Comparison of ENCODE assay signal across 8 mouse cellular contexts in the genomic region with DNA sequence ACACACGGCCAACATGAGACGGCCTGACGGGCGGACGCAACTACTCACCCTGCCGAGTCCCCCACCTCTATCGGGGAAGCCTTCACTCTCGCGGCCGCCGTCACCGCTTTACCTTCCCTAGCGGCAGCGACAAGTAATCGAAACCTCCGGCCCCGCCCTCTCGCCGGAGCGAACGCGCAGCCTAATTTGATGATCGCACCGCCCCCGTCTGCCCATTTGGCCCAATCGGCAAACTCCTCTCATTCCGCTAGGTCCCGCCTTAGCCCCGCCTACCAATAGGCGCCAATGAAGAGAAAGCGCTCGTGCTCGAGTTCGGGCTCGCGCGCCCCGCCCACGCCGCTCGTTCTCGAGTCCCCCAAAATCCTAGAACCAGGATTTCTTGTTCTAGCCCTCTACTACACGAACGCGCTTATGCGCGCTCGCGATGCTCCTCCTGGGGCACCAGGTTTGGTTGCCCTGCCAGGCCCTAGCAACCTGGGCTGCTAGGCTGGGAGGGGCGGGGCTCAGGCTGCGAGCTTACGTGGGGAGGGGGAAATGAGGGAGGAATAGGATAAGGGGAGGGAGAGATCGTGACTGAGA. TPM values are rescaled to one million over a fixed set of nuclear protein-coding genes. Genes with fewer than 3 reads are reported as not detected.
DNase-seq lines count a peak whose midpoint lies in the region; ATAC-seq and TF ChIP-seq lines count a peak whose summit lies in the region.

TSS of gene Cdkl5 (minus strand) at position 162 of the 579 bp plus-strand sequence.

- peak within 1 kb of the TSS; percentile 30 for H3ac ChIP-seq in C2C12 (ENCODE audit: control insufficient read depth, insufficient read length, low read depth)

- WGBS in heart, embryonic 12.5 days: 18% methylated on average over 52 of the region's 53 CpGs
- 30% methylated on average over 53 of the region's 53 CpGs for WGBS in kidney, postnatal 0 days
- 18% methylated on average over 53 of the region's 53 CpGs for WGBS in liver, embryonic 11.5 days
- 26% methylated on average over 53 of the region's 53 CpGs for WGBS in stomach, embryonic 14.5 days

- H3K79me2 ChIP-seq in C2C12 (ENCODE audit: control insufficient read depth, insufficient read depth): no peaks in the 10 kb centered on the region

- H3K79me3 ChIP-seq in C2C12 (ENCODE audit: low read depth): no peaks in the 10 kb centered on the region

- TF ChIP-seq CTCF in C2C12 (IDR thresholded peaks at IDR 0.05; ENCODE audit: control insufficient read depth, insufficient read depth, insufficient read length): no peak
- TF ChIP-seq CTCF in brain, embryonic 14.5 days (IDR thresholded peaks at IDR 0.05; ENCODE audit: borderline replicate concordance, extremely low read depth, insufficient read depth, insufficient read length): peak; percentile 44; the same call in 1 of the 2 replicates
- peak; percentile 40 for TF ChIP-seq CTCF in kidney, postnatal 0 days (IDR thresholded peaks at IDR 0.05; ENCODE audit: low read depth)

- peaks cover 9% of the 10 kb centered on the region for H3K4me1 ChIP-seq in erythroblast, embryonic 14.5 days (ENCODE audit: control insufficient read depth)
- H3K4me1 ChIP-seq in heart, embryonic 12.5 days (replicated peaks): no peaks in the 10 kb centered on the region
- no peaks in the 10 kb centered on the region for H3K4me1 ChIP-seq in kidney, postnatal 0 days (replicated peaks; ENCODE audit: insufficient read depth, low read length)
- H3K4me1 ChIP-seq in liver, embryonic 11.5 days (replicated peaks; ENCODE audit: control insufficient read depth, insufficient read depth, low read length): no peaks in the 10 kb centered on the region
- H3K4me1 ChIP-seq in stomach, embryonic 14.5 days (ENCODE audit: control insufficient read depth, insufficient read depth, low read length): no peaks in the 10 kb centered on the region

- peak within 1 kb of the TSS; percentile 34 for H3K4me3 ChIP-seq in C2C12 (ENCODE audit: insufficient read depth, poor library complexity, severe bottlenecking)
- peak within 1 kb of the TSS; percentile 74 for H3K4me3 ChIP-seq in erythroblast, embryonic 14.5 days (replicated peaks)
- H3K4me3 ChIP-seq in heart, embryonic 12.5 days: peak within 1 kb of the TSS; percentile 75
- peak within 1 kb of the TSS; percentile 52 for H3K4me3 ChIP-seq in kidney, postnatal 0 days (replicated peaks; ENCODE audit: low read depth, low read length)
- peak within 1 kb of the TSS; percentile 62 for H3K4me3 ChIP-seq in liver, embryonic 11.5 days (ENCODE audit: low read depth, low read length)
- H3K4me3 ChIP-seq in stomach, embryonic 14.5 days (ENCODE audit: low read depth, low read length): peak within 1 kb of the TSS; percentile 51

- H3K4me2 ChIP-seq in heart, embryonic 12.5 days: peak within 1 kb of the TSS; percentile 66
- H3K4me2 ChIP-seq in kidney, postnatal 0 days (ENCODE audit: low read length): peak within 1 kb of the TSS; percentile 61
- peak within 1 kb of the TSS; percentile 69 for H3K4me2 ChIP-seq in liver, embryonic 11.5 days
- H3K4me2 ChIP-seq in stomach, embryonic 14.5 days (replicated peaks; ENCODE audit: low read depth, low read length): peak within 1 kb of the TSS; percentile 49

- ATAC-seq in heart, embryonic 12.5 days (ENCODE audit: insufficient number of reproducible peaks, low FRiP score): peak; percentile 97
- peak; percentile 94 for ATAC-seq in kidney, postnatal 0 days (replicated peaks; ENCODE audit: low FRiP score, low read depth)
- ATAC-seq in liver, embryonic 11.5 days (replicated peaks; ENCODE audit: low FRiP score): peak; percentile 93
- peak; percentile 95 for ATAC-seq in stomach, embryonic 14.5 days (ENCODE audit: insufficient number of reproducible peaks, insufficient read depth, low FRiP score, low read depth)

- TF ChIP-seq POLR2A in brain, embryonic 14.5 days (IDR thresholded peaks at IDR 0.05; ENCODE audit: borderline replicate concordance, extremely low read depth, insufficient read depth, insufficient read length, poor library complexity, severe bottlenecking): peak; percentile 33; the same call in 1 of the 2 replicates

- peaks cover 6% of the 10 kb centered on the region; the same call in 1 of the 2 replicates for H3K9me3 ChIP-seq in erythroblast, embryonic 14.5 days (ENCODE audit: control insufficient read depth, low read length)
- no peaks in the 10 kb centered on the region for H3K9me3 ChIP-seq in heart, embryonic 12.5 days (replicated peaks)
- H3K9me3 ChIP-seq in kidney, postnatal 0 days (replicated peaks; ENCODE audit: low read length): no peaks in the 10 kb centered on the region
- H3K9me3 ChIP-seq in liver, embryonic 11.5 days (ENCODE audit: control insufficient read depth, low read length): no peaks in the 10 kb centered on the region
- no peaks in the 10 kb centered on the region for H3K9me3 ChIP-seq in stomach, embryonic 14.5 days (ENCODE audit: control insufficient read depth, low read depth, low read length)

- H3K27me3 ChIP-seq in C2C12 (ENCODE audit: control insufficient read depth, insufficient read depth, insufficient read length): no peaks in the 10 kb centered on the region
- H3K27me3 ChIP-seq in erythroblast, embryonic 14.5 days (ENCODE audit: control insufficient read depth): peaks cover 26% of the 10 kb centered on the region
- no peaks in the 10 kb centered on the region for H3K27me3 ChIP-seq in heart, embryonic 12.5 days (replicated peaks)
- H3K27me3 ChIP-seq in kidney, postnatal 0 days (ENCODE audit: insufficient read depth, low read length): 0 out of 2 replicates have a peak, but pooled peaks cover 4% of the 10 kb centered on the region
- peaks cover 19% of the 10 kb centered on the region for H3K27me3 ChIP-seq in liver, embryonic 11.5 days (replicated peaks; ENCODE audit: control insufficient read depth, insufficient read depth, low read length)
- H3K27me3 ChIP-seq in stomach, embryonic 14.5 days (ENCODE audit: control insufficient read depth, insufficient read depth, low read length): no peaks in the 10 kb centered on the region

- DNase-seq in brain, embryonic 14.5 days (ENCODE audit: low read depth): peak; percentile 99
- DNase-seq in kidney, postnatal 0 days (ENCODE audit: low spot score): peak; percentile 94
- DNase-seq in liver, embryonic 11.5 days (ENCODE audit: low spot score): peak; percentile 88
- DNase-seq in naive thymus-derived CD4-positive, alpha-beta T cell, adult 2 months (ENCODE audit: low read depth): peak; percentile 96

- no peaks in the 10 kb centered on the region for H3K36me3 ChIP-seq in C2C12 (ENCODE audit: control insufficient read depth, insufficient read depth)
- H3K36me3 ChIP-seq in erythroblast, embryonic 14.5 days (ENCODE audit: control insufficient read depth): no peaks in the 10 kb centered on the region
- no peaks in the 10 kb centered on the region for H3K36me3 ChIP-seq in heart, embryonic 12.5 days
- H3K36me3 ChIP-seq in kidney, postnatal 0 days (ENCODE audit: insufficient read depth, low read length): no peaks in the 10 kb centered on the region
- no peaks in the 10 kb centered on the region for H3K36me3 ChIP-seq in liver, embryonic 11.5 days (ENCODE audit: control insufficient read depth, insufficient read depth, low read length)
- H3K36me3 ChIP-seq in stomach, embryonic 14.5 days (ENCODE audit: control insufficient read depth, insufficient read depth, low read length): no peaks in the 10 kb centered on the region

- H3K9ac ChIP-seq in heart, embryonic 12.5 days: peak within 1 kb of the TSS; percentile 87
- H3K9ac ChIP-seq in kidney, postnatal 0 days (ENCODE audit: low read depth, low read length): peak within 1 kb of the TSS; percentile 47
- H3K9ac ChIP-seq in liver, embryonic 11.5 days (ENCODE audit: low read depth, low read length): peak within 1 kb of the TSS; percentile 68
- peak within 1 kb of the TSS; percentile 45 for H3K9ac ChIP-seq in stomach, embryonic 14.5 days (replicated peaks; ENCODE audit: low read depth, low read length)

- H3K27ac ChIP-seq in heart, embryonic 12.5 days (ENCODE audit: poor library complexity, severe bottlenecking): peak within 1 kb of the TSS; percentile 89
- 0 out of 2 replicates have a peak within 1 kb of the TSS, but pooled peaks have one; percentile 13 for H3K27ac ChIP-seq in kidney, postnatal 0 days
- no peak within 1 kb of the TSS for H3K27ac ChIP-seq in liver, embryonic 11.5 days (ENCODE audit: low read depth, low read length)
- H3K27ac ChIP-seq in stomach, embryonic 14.5 days (ENCODE audit: low read length): peak within 1 kb of the TSS; percentile 58; the same call in 1 of the 2 replicates

TF ChIP-seq in C2C12, 6 proteins besides CTCF, POLR2A, EP300 and RAD21:
- TF ChIP-seq FOSL1 (IDR thresholded peaks at IDR 0.05; ENCODE audit: insufficient read depth, low read length, poor library complexity, severe bottlenecking): no peak
- TF ChIP-seq MAX (IDR thresholded peaks at IDR 0.05): no peak
- no peak for TF ChIP-seq MYOG (IDR thresholded peaks at IDR 0.05; ENCODE audit: control insufficient read depth, extremely low read depth, insufficient read length)
- TF ChIP-seq USF1 (IDR thresholded peaks at IDR 0.05; ENCODE audit: low read depth): no peak
- TF ChIP-seq CEBPB (IDR thresholded peaks at IDR 0.05; ENCODE audit: low read depth): no peak
- TF ChIP-seq MYOD1 (IDR thresholded peaks at IDR 0.05; ENCODE audit: control insufficient read depth, insufficient read length, low read depth): no peak

RNA-seq across cellular contexts. Expression of gene Cdkl5, which starts in this region (rescaled TPM):
- polyA plus RNA-seq in C2C12 (2012; fragmentation: generic; extraction: Trizol): 0.25 TPM
- 5.8 and 6.9 TPM in 2 replicates for polyA plus RNA-seq in brain, embryonic 14.5 days (2012; rRNA removed)
- 0.02 TPM in 1 of 2 replicates, not detected in the other for polyA plus RNA-seq in erythroblast, embryonic 14.5 days (2012)
- 1.9 and 2.2 TPM in 2 replicates for polyA plus RNA-seq in heart, embryonic 12.5 days (2016; fragmentation: Nextera tagmentation; extraction: Ambion mirVana)
- polyA plus RNA-seq in kidney, postnatal 0 days (2015; fragmentation: Nextera tagmentation; extraction: Ambion mirVana): 1.5 and 1.8 TPM in 2 replicates
- polyA plus RNA-seq in liver, embryonic 11.5 days (2014; fragmentation: Nextera tagmentation; extraction: Ambion mirVana): 0.57 and 0.95 TPM in 2 replicates
- 6.0 and 6.2 TPM in 2 replicates for polyA plus RNA-seq in stomach, embryonic 14.5 days (2014; fragmentation: Nextera tagmentation; extraction: Ambion mirVana)

Comparison
In these comparisons a context has a peak if more than half of its experiments do, and no peak if none do; other contexts are left out.
1. Peak in DNase-seq, ATAC-seq, H3K4me3 ChIP-seq, H3K9ac ChIP-seq and H3K4me2 ChIP-seq in liver, embryonic 11.5 days; RNA of the gene not detected or under 1 TPM.